Mouse (Mus musculus): ENCODE results near the gene Gm19684.
"Not testable (repeated sequence)": the region's sequence is repeated elsewhere in the genome, so short reads cannot be mapped to it uniquely, and the experiment has no call there.

Gm19684 gene

DNA sequence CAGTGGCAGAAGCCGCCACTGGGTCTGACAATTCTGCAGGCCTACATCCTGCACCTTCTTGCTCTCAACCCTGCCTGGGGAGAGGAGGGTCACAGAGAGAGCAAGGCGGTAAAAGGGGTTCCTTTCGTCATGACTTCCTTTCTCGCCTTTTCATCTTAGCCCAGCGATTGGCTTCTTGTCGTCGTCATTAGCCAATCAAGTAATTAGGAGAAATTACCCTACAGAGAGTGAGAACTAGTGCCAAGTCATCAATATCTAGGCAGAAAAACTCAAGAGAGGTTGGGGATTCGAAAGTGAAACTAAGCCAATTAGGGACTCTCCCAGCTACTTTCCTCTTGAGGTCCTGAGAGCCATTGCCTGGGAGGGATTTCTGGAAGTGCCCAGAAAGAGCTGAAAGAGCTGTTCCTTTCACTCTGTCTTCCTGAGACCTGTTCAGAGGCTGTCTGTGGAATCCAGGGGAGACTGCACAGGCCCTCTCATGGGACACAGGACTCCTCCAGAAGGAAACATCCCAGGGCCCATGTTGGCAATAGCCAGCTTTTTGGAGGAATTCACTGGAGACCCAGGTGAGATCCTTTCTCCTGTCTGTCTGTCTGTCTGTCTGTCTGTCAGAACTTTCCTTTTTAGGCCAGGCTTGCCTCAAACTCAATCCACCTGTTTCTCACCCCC lies at the start of gene Gm19684:
Gene Gm19684, plus strand, starts transcription at position 327 of the 669 bp plus-strand sequence.
- in situ Hi-C loops (cut with MseI, MboI) = not testable (repeated sequence)

DNA sequence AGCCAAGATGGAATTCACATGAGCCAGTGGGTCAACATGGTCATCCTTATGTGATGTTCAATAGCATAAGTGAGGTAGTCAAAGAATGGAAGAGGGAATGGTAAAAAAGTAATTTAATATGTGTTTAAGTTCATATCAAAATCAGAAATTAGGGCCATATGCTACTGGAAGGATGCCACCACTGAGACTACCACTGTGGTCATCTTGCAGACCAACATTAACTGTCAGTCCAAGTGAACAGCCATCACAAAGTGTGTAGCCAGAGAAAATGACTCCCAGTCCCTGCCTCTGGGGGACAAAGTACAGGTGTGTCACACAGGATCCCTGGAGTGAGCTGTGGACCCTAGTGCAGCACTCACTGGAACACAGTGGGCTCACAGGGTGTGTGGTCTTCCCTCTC lies 39.6 kb upstream of the Gm19684 start:
- in situ Hi-C loops (cut with MseI, MboI) = not testable (repeated sequence)

GRCm38 (mm10) chr17:36082519-36083232 lies 38.8 kb upstream of the Gm19684 start:
- in situ Hi-C loops (cut with MseI, MboI) = not testable (repeated sequence)

DNA sequence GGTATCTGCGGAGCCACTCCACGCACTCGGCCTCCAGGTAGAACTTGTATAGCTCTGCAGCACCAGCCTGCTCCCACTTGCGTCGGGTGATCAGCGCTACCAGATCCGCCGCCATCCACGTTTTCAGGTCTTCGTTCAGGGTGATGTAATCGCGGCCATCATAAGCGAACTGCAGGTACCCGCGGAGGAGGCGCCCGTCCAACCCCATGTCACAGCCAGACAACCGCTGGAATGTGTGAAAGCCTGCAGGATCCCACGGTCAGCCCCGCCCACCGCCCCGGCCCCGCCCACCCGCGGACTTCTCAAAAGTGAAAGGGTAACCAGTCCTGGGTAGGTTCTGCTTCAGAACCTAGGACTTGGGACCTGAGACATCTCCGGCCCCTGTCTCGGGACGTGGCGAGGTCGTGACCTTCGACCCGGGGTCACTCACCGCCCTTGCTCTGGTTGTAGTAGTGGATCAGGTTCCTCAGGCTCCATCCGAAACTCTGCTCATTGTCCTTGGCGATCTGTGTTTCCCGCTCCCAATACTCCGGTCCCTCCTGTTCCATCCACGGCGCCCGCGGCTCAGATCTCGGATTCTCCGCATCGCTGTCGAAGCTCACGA lies 38.1 kb upstream of the Gm19684 start:
- in situ Hi-C loops (cut with MseI, MboI) = no loop called here

- in situ Hi-C loops (cut with MseI, MboI) = no loop called here
Observed at GRCm38 (mm10) chr17:36083870-36084451, 37.5 kb upstream of the Gm19684 start.

GRCm38 (mm10) chr17:36085976-36086375 lies 35.5 kb upstream of the Gm19684 start:
- in situ Hi-C loops (cut with MseI, MboI) = not testable (repeated sequence)

GRCm38 (mm10) chr17:36091933-36092332 lies 29.5 kb upstream of the Gm19684 start:
- in situ Hi-C loops (cut with MseI, MboI) = not testable (repeated sequence)

DNA sequence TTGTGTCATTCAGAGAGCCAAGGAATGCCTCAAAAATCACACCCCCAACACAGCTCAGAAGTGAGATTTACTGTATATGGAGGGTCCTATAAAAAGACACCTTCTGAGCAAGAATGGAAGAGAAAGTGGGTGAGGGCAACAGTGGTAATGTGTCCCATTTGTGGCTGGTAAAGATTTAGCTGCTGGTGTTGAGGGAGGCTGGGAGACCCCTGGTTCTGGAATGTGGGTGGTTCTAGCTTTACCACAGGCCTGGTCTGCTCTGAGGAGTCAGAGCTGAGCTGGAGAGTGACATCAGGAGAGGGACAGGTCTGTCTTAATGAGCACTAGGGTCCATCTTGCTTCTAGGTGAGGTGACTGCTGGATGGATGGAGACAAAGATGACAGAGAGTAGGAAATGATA lies 29.0 kb upstream of the Gm19684 start:
- in situ Hi-C loops (cut with MseI, MboI) = not testable (repeated sequence)

DNA sequence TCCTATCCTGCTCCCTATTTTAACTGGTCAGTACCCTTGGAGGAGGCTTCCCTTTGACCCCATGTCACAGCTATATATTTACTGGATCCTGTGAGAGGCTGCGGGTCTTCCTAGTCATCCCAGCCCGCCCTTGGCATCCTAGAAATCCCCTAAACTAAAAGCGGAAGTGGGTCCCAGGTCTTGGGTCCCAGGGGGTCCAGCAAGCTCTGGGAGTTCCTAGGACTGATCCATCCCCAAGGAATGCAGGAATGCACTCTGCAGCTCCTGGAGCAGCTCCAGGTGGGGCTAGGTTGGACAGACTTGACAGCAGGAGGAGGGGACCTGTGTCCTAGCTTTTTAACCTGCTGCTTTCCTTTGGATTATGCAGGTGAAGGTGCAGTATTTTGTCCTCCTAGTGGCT lies 27.5 kb upstream of the Gm19684 start:
- in situ Hi-C loops (cut with MseI, MboI) = no loop called here

GRCm38 (mm10) chr17:36099603-36100002 lies 21.9 kb upstream of the Gm19684 start:
- in situ Hi-C loops (cut with MseI, MboI) = not testable (repeated sequence)

DNA sequence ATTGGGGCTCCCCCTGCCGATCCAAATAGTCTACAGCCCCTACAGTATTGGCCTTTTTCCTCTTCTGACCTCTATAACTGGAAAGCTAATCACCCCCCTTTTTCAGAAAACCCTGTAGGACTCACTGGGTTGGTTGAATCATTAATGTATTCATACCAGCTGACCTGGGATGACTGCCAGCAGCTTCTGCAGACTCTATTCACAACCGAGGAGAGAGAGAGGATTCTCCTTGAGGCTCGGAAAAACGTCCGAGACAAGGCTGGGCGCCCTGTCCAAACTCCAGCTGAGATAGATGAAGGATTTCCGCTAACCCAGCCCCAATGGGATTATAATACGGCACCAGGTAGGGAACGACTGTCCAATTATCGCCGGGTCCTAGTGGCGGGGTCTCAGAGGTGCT lies 19.4 kb upstream of the Gm19684 start:
- in situ Hi-C loops (cut with MseI, MboI) = not testable (repeated sequence)

DNA sequence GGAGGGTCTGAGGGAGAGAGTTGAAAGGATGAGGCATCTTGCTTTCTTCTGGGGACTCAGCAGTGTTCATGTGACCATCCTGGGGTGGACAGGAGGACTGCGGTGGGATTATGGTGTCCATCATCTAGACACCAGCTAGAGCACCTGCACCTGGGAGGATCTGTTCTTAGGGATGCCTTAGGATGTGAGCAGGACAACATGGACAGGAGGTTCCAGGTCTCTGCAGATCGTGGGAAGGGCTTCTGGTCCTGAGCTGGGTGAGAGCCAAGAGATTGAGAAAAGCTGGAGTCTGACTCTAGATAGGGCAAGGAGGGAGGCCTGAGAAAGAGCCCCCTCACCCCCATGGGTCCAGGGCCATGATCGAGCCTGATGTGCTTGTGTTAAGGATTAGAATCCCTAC lies 11.3 kb upstream of the Gm19684 start:
- in situ Hi-C loops (cut with MseI, MboI) = not testable (repeated sequence)

- in situ Hi-C loops (cut with MseI, MboI) = not testable (repeated sequence)
Observed at GRCm38 (mm10) chr17:36110641-36111509, 10.6 kb upstream of the Gm19684 start.

- in situ Hi-C loops (cut with MseI, MboI) = not testable (repeated sequence)
Observed at GRCm38 (mm10) chr17:36111510-36111868, 10.0 kb upstream of the Gm19684 start.

DNA sequence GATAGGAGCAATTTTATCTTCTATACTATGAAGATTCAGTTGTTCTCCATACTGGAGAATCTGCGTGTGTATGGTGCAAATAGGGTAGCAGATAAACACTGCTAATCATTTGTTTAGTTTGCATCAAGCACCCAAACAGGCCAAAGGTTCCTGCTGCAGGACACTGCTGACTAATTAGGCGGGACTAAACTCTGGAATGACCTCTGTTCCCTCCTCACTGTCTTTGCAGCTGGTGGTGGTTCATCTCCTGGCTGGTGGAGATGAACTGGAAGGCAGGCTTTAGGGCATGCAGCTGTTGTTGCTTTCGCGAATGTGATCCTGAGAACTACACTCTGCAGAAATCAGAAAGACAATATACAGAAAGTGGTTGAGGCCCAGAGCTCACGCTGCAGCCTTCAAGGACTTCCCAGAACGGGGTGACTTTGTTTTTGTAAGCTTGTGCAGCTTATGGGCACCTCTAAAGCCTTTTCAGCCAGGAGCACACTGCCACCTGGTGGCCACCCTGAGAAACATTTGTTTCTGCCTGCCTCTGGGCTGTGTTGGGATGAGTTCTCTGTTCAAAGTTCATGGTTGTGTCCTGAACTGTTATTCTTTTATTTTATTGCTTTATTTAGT lies 7.4 kb upstream of the Gm19684 start:
- in situ Hi-C loops (cut with MseI, MboI) = not testable (repeated sequence)

DNA sequence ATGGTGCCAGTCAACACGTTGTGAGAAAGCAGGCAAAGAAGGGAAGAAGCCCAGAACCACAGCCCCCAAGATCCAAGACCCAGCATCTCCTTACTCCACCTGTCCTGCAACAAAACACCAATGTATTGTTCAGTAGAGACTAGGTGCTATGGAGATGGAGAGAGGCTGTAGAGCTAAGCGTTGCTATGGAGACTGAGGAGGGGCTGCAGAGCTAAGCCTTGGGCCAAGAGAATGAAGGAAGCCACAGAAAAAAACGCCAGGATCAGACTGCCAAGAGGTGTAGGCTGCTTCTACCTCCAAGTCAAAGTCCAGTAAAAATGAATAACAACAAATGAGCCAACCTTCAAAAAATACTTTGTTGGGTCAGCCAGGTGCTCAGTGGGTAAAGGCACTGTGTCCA lies 4.9 kb upstream of the Gm19684 start:
- in situ Hi-C loops (cut with MseI, MboI) = not testable (repeated sequence)

- in situ Hi-C loops (cut with MseI, MboI) = not testable (repeated sequence)
Observed at GRCm38 (mm10) chr17:36120839-36121238, 639 bp upstream of the Gm19684 start.

DNA sequence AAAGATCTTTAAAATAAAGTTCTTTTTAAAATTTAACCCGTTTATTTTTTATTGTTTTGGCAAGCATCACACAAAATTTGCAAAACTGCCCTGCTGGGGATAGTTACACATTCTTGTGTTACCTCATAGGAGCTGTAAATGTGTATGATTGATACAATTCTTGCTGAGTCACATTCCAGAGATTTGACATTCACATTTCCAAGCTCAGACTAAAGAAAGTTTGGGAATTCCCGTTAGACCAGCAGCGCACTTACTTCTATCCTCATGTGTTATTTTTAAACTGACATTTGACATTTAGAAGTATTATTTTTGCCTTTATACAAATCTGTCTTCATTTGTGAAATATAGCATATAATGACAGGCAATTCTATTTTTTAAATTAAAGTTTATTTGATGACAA lies 2.6 kb downstream of the Gm19684 start:
- in situ Hi-C loops (cut with MseI, MboI) = not testable (repeated sequence)

DNA sequence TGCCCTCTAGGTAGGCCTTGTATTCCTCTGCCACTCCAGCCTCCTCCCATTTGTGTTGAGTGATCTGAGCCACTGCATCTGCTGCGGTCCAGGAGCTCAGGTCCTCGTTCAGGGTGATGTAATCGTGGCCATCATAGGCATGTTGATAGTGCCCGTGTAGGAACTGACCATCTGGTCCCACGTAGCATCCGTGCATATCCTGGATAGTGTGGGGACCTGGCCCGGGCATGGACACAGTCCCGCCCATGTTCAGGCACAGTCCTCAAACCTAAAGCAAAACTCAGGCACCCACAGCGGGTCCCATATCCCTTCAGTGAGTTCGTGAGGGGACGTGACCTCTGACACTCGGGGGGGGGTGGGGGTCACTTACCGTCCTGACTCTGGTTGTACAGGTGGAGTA lies 7.0 kb downstream of the Gm19684 start:
- in situ Hi-C loops (cut with MseI, MboI) = not testable (repeated sequence)

- in situ Hi-C loops (cut with MseI, MboI) = not testable (repeated sequence)
Observed at GRCm38 (mm10) chr17:36128968-36129817, 7.7 kb downstream of the Gm19684 start, which contains the start of gene Gm7030. Gene Gm7030, minus strand, starts transcription at chr17:36129425.

Data from mouse trophoblast stem cell (cell line).